Mouse (Mus musculus): ENCODE data around the gene Slc25a39. TPM values are rescaled to one million over a fixed set of nuclear protein-coding genes. Genes with fewer than 3 reads are reported as not detected.

Gene Slc25a39
- total RNA-seq, 1 experiment from 2014 or later, result 415 TPM

DNA sequence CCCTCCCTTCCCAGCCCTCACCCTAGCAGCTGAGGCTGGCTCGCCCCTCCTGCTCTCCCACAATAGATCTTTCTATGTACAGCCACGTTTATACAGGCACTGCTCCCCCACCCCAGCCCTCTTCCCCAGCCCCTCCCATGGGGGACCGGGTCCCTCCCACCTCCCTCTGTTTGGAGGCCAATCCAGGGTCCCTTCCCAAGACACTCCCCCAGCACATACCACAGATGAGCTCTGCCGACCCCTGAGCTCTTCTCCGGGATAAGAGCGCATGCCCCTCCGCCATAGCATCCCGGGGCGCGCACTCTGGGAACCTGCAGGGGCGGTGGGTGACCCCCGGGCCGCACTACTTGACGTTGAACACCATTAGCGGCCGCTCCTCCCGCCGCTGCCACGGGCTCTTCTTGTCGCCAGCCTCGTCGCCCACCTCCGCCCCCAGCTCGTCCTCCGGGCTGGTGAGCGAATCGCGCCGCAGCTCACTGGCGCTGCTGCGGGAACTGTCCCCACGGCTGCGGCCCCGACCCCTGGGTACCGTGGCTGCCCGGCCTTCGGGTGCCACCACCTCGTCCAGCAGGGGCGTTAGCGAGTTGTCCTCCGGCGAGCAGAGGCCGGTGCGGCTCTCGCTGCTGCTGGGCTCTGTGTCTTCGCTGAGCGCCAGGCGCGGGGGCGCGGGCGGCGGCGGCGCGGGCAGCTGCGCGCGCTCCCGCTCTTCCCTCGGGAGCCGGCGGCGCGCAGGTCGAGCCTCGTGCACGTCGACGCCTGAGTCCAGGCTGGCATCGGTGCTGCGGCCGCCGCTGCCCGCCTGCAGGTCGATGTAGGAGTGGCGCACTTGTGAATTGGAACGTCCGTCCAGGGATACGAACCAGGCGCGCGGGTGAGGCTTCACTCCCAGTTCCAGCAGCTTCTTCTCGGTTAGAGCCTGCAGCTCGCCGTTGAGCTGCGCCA, 29.6 kb upstream of the Slc25a39 start:
- peak; percentile 89 for DNase-seq

GRCm38 (mm10) chr11:102436471-102436790, 28.7 kb upstream of the Slc25a39 start:
- DNase-seq, result peak; percentile 47

GRCm38 (mm10) chr11:102435754-102436470, 28.2 kb upstream of the Slc25a39 start:
- DNase-seq, result peak; percentile 69

- peak; percentile 9 for DNase-seq
Observed at GRCm38 (mm10) chr11:102434816-102435705, 27.3 kb upstream of the Slc25a39 start.

GRCm38 (mm10) chr11:102434406-102434805, 26.7 kb upstream of the Slc25a39 start:
- peak; percentile 94 for DNase-seq

DNA sequence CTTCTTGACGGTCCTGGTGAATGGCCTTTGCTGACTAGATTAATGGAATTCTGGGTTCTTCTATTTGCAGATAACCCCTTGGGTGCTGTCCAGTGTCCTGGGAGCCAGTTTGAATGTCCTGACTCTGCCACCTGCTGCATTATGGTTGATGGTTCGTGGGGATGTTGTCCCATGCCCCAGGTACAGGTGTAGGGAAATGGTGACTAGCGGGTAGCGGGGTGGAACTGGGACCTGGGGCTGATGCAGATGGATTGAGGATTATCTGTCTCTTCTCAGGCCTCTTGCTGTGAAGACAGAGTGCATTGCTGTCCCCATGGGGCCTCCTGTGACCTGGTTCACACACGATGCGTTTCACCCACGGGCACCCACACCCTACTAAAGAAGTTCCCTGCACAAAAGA, 26.1 kb upstream of the Slc25a39 start:
- peak; percentile 20 for DNase-seq

GRCm38 (mm10) chr11:102432896-102433295, 25.1 kb upstream of the Slc25a39 start:
- peak; percentile 91 for DNase-seq

DNA sequence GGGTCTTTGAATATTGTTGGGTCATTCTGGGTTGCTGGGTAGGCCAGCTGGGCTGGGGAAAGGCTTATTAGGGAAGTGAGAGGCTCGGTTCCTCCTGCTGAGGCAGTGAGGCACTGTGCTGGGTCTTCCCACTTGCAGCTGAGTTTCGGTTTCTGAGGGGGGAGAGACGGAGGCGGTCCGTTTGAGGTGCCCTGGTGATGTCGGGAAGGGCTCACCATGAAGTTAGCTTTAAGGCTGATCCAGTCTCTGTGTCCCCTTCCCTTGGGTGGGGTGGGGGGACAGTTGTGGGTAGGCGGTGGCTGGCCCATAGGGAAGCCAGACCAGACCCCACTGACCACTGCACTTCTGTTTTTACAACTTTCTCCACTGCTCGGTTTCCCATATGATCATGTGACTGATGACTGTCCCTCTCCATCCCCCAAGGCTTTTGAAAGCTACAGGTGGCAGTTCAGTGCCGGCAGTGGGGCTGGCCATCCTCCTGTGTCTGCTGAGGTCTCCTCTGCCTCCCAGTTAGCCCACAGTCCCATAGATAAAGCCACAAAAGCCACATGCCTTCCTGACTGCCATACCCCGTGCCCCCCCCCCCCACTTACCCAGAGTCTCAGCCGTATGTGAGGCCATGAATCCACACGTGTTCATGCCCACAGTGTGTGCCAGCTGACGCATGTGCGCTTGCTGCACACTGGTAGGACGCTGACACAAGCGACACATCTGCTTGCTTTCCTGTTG, 24.5 kb upstream of the Slc25a39 start:
- peak; percentile 32 for DNase-seq

- no peak for DNase-seq
Observed at GRCm38 (mm10) chr11:102431728-102432114, 24.0 kb upstream of the Slc25a39 start.

- DNase-seq, result peak; percentile 88
Observed at GRCm38 (mm10) chr11:102431018-102431645, 23.4 kb upstream of the Slc25a39 start.

GRCm38 (mm10) chr11:102430121-102431017, 22.6 kb upstream of the Slc25a39 start, which contains the start of gene Grn:
Gene Grn, plus strand, starts transcription at chr11:102430315.
- DNase-seq, result peak; percentile 93

DNA sequence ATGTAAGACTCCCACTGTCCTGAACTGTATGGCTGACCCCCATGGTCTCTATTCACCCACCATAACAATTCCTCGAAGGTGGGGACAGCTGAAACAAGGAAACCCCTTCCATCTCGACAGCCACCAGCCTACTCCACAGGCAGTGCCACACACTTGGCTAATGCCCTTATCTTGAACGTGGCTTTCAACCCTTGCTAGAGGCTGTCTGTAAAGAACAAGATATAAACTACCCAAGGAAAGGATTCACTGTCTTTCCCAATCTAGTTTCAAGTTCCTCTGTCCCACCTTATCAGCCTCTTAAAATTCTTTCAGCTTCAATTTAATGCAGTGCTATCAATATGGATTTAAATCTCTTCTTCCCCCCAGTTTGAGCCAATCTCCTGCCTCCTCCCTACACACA, 21.8 kb upstream of the Slc25a39 start:
- no peak for DNase-seq

GRCm38 (mm10) chr11:102428981-102429540, 21.3 kb upstream of the Slc25a39 start:
- no peak for DNase-seq

DNA sequence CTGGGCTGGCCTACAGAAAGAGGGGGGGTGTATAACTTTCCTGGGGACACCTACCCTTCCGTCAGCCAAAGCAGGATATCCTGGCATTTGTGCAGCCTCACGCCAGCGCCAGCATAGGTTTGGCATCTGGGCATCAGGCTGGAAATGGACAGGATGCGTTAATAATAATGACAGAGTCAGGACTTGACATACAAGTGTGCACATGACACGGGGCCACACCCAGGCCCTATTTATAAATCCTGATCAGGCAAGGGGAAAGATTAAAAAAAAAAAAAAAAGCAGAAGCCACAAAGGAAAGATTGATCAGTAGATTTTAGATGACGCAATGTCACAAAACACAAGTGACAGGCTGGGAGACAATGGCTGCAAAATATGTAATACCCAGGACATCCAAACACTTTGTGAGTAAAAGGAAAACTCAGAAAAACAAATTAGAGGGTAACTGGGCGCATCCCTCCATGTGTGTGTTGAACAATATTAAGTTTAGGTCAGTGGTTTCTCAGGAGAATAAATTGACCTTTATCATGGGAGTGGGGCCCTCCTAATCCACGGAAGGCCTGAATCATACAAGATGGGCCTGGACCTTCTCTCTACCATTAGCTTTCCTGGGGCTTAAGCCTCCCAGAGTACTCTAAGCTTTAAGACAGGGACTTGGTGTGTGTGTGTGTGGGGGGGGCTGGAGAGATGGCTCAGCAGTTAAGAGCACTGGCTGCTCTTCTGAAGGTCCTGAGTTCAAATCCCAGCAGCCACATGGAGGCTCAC, 18.0 kb upstream of the Slc25a39 start:
- DNase-seq, result no peak

- peak; percentile 72 for DNase-seq
Observed at GRCm38 (mm10) chr11:102424666-102425065, 16.9 kb upstream of the Slc25a39 start.

GRCm38 (mm10) chr11:102421559-102421958, 13.8 kb upstream of the Slc25a39 start:
- no peak for DNase-seq

GRCm38 (mm10) chr11:102418887-102419286, 11.1 kb upstream of the Slc25a39 start:
- peak; percentile 88 for DNase-seq

GRCm38 (mm10) chr11:102417160-102417559, 9.4 kb upstream of the Slc25a39 start:
- DNase-seq, result no peak

Measured in adrenal gland, postnatal 14 days (tissue).